Mouse (Mus musculus) CH12.LX (cell line): ENCODE measurements around the gene Tekt4. TPM values are rescaled to one million over a fixed set of nuclear protein-coding genes. Genes with fewer than 3 reads are reported as not detected.

Experiments used
- DNase-seq: peaks from one replicate; pipeline ENCODE4 v3.0.0-alpha.2; 2013; ENCODE audit errors: extremely low read depth
- H3K27ac ChIP-seq: 2 replicates; pipeline ENCODE4 v1.5.1; 2012; ENCODE audit warnings: low read depth, mild to moderate bottlenecking, control low read depth, moderate library complexity; ENCODE audit not compliant: insufficient read depth
- H3K27me3 ChIP-seq: replicated peaks from 2 replicates; pipeline ENCODE3; 2012; ENCODE audit warnings: inconsistent platforms
- H3K36me3 ChIP-seq, 2 experiments: replicated peaks in 1 of 2; 2 replicates each; pipeline versions ENCODE3 to v1.6.1; 2012; ENCODE audit warnings: inconsistent platforms in 1 of 2, low read length in 1 of 2, mild to moderate bottlenecking in 1 of 2, mixed read lengths in 1 of 2, moderate library complexity in 1 of 2; ENCODE audit not compliant: control insufficient read depth in 1 of 2, insufficient read depth in 1 of 2
- H3K4me1 ChIP-seq, 2 experiments: 2 replicates each; pipeline ENCODE4 v1.6.1; 2012; ENCODE audit warnings: inconsistent platforms in 1 of 2, moderate library complexity in 1 of 2; ENCODE audit not compliant: insufficient read depth in 2 of 2, control insufficient read depth in 1 of 2
- H3K4me2 ChIP-seq: 2 replicates; pipeline ENCODE4 v1.6.1; 2012; ENCODE audit warnings: low read depth, mild to moderate bottlenecking, control low read depth; ENCODE audit not compliant: poor library complexity, insufficient read depth, severe bottlenecking
- H3K4me3 ChIP-seq, 3 experiments: fragments of 150-350 bp in 1 of 3; sonication (generic) in 1 of 3; replicated peaks in 1 of 3; 2 replicates each; pipeline versions ENCODE3 to v1.5.1; 2011 to 2012; ENCODE audit warnings: low read depth in 2 of 3, low read length in 2 of 3, mild to moderate bottlenecking in 2 of 3, moderate library complexity in 2 of 3, control low read depth in 1 of 3, improper control_type of control experiment in 1 of 3, inconsistent platforms in 1 of 3, mixed read lengths in 1 of 3; ENCODE audit not compliant: poor library complexity in 1 of 3
- H3K79me2 ChIP-seq: replicated peaks from 2 replicates; pipeline ENCODE4 v1.6.1; 2012; ENCODE audit warnings: mild to moderate bottlenecking, moderate library complexity; ENCODE audit not compliant: control insufficient read depth, poor library complexity, insufficient read depth, severe bottlenecking; ENCODE audit errors: extremely low read depth
- H3K9ac ChIP-seq: 2 replicates; pipeline ENCODE4 v1.6.1; 2012; ENCODE audit warnings: low read depth, mild to moderate bottlenecking, control low read depth, moderate library complexity; ENCODE audit not compliant: insufficient read depth
- H3K9me3 ChIP-seq: replicated peaks from 2 replicates; pipeline ENCODE3; 2012; ENCODE audit warnings: low read length, inconsistent platforms, mixed read lengths
- CTCF ChIP-seq, 2 experiments: IDR thresholded peaks in 1 of 2; conservative IDR thresholded peaks in 1 of 2; 2 replicates each; pipeline ENCODE4 v1.5.1; 2011 to 2012; ENCODE audit warnings: low read depth in 2 of 2, low read length in 2 of 2, improper control_type of control experiment in 1 of 2, inconsistent platforms in 1 of 2, mild to moderate bottlenecking in 1 of 2, moderate library complexity in 1 of 2
- E2F4 ChIP-seq: IDR thresholded peaks from 2 replicates; pipeline ENCODE4 v1.6.1; 2011; ENCODE audit warnings: low read depth, low read length, improper control_type of control experiment; ENCODE audit not compliant: insufficient replicate concordance
- EP300 ChIP-seq: IDR thresholded peaks from 2 replicates; pipeline ENCODE4 v1.6.1; 2011; ENCODE audit warnings: low read length, improper control_type of control experiment
- ETS1 ChIP-seq: conservative IDR thresholded peaks from 2 replicates; pipeline ENCODE4 v1.6.1; 2012; ENCODE audit warnings: low read depth, mild to moderate bottlenecking, inconsistent platforms, low read length, improper control_type of control experiment, moderate library complexity
- GABPA ChIP-seq: IDR thresholded peaks from 2 replicates; pipeline ENCODE4 v1.6.1; 2012; ENCODE audit warnings: low read depth, low read length, improper control_type of control experiment, inconsistent platforms; ENCODE audit not compliant: insufficient replicate concordance
- IRF4 ChIP-seq: IDR thresholded peaks from 2 replicates; pipeline ENCODE4 v1.6.1; 2014; ENCODE audit warnings: low read depth, mild to moderate bottlenecking, inconsistent platforms, low read length, improper control_type of control experiment
- MAZ ChIP-seq: IDR thresholded peaks from 2 replicates; pipeline ENCODE4 v1.6.1; 2012; ENCODE audit warnings: low read depth, mild to moderate bottlenecking, inconsistent platforms, low read length, improper control_type of control experiment, moderate library complexity
- MYC ChIP-seq: IDR thresholded peaks from 2 replicates; pipeline ENCODE4 v1.6.1; 2011; ENCODE audit warnings: low read depth, mild to moderate bottlenecking, improper control_type of control experiment, low read length
- NRF1 ChIP-seq: IDR thresholded peaks from 2 replicates; pipeline ENCODE4 v1.6.1; 2014; ENCODE audit warnings: low read depth, mild to moderate bottlenecking, inconsistent platforms, low read length, improper control_type of control experiment, moderate library complexity
- RCOR1 ChIP-seq: conservative IDR thresholded peaks from 2 replicates; pipeline ENCODE4 v1.6.1; 2012; ENCODE audit warnings: low read depth, mild to moderate bottlenecking, inconsistent platforms, low read length, improper control_type of control experiment
- SMC3 ChIP-seq: IDR thresholded peaks from 2 replicates; pipeline ENCODE4 v1.6.1; 2011; ENCODE audit warnings: low read depth, low read length, improper control_type of control experiment
- UBTF ChIP-seq: IDR thresholded peaks from 2 replicates; pipeline ENCODE4 v1.6.1; 2012; ENCODE audit warnings: low read depth, mild to moderate bottlenecking, inconsistent platforms, low read length, improper control_type of control experiment, moderate library complexity
- USF2 ChIP-seq: conservative IDR thresholded peaks from 2 replicates; pipeline ENCODE4 v1.6.1; 2011; ENCODE audit warnings: low read depth, low read length, improper control_type of control experiment
- ZNF384 ChIP-seq: IDR thresholded peaks from 2 replicates; pipeline ENCODE4 v1.6.1; 2012; ENCODE audit warnings: low read depth, low read length, improper control_type of control experiment, inconsistent platforms
- dilution Hi-C: fragments of 300-500 bp; cut with MboI; formaldehyde crosslinking; loops from 2 replicates; pipeline ENCODE4 v1.14.3; 2020; ENCODE audit warnings: low sequenced_read_pairs; ENCODE audit not compliant: extremely low pct_unique_long_range_greater_than_20kb, extremely low pct_ligation_motif_present
- in situ Hi-C: fragments of 300-500 bp; cut with MboI; formaldehyde crosslinking; loops from 3 replicates; pipeline ENCODE4 v1.14.3; 2019; ENCODE audit warnings: low sequenced_read_pairs, low pct_ligation_motif_present, low pct_unique_long_range_greater_than_20kb, mixed read lengths
- polyA plus RNA-seq: library from polyadenylated mRNA; unstranded; fragments of >175 nt; gene quantifications from 2 replicates; pipeline ENCODE4 v1.2.1, GENCODE M21; 2012; ENCODE audit warnings: low read depth; ENCODE audit not compliant: insufficient read length
- total RNA-seq, 2 experiments: library from RNA; depleted of rRNA; stranded (reverse); fragments of 300-350 nt in 1 of 2; fragments of >200 nt in 1 of 2; gene quantifications; 2 replicates each; pipeline ENCODE4 v1.2.3; 2012 to 2014

The Tekt4 gene
- total and polyA plus RNA-seq, 3 experiments: not detected

DNA sequence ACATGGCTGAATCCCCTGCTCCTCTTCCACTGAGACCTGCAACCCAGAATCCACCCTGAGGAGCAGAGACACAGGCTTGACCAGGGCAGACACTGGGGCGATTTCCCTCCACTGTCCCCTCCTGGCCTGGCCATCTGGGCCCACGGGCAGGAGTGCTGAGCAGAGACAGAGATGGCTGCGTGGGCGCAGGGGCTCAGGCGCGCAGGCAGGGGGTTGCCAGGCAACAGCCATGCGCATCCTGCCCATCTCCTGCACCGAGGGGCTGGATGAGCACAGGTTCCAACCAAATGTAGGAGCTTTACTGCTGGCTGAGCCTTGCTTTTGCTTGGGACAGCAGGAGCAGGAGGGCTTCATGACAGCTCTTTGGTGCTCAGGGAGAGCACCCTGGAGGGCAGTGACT lies 2.1 kb downstream of the Tekt4 start:
- in situ Hi-C loops (no loop called here), dilution Hi-C loops (no loop called here)
- H3K4me1 ChIP-seq: no peaks in the 10 kb centered on the region

DNA sequence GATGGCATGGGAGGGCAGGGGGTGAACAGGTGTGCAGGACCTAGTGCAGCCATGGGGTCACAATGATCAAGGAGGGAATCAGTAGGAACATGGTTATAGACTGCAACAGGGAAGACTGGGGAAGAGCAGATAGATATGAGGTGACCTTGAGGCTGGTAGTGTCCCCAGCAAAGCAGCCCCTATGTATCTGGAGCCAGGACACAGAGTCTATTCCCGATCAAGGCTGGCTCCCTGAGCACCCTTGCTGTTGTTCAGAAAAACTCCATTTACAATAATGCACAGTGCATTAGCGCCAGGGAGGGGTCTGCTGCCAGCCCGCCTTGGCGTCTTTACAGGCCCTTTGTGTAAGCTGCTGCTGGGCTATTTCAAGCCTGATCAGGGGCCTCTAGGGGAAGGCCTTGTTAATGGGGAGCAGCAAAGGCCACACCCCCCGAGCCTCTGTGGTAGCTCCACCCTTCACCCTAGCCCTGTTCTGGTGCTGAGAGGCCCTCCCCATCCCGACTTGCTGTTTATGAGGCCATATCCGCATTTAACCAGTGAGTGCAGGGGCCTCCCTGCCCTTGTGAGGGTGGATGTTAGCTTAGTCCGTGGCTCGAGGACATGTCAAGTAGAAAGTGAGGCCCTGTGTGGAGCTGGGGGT lies 7.9 kb downstream of the Tekt4 start:
- Histone ChIP-seq H3K4me2 (no peak overlapping the region), H3K27me3 (peaks cover 87% of the 10 kb centered on the region), H3K9ac (no peak overlapping the region), H3K27ac (no peak overlapping the region), H3K4me3 (no peak overlapping the region), H3K79me2 (no peaks in the 10 kb centered on the region), H3K36me3 (no peaks in the 10 kb centered on the region), H3K4me1 (no peaks in the 10 kb centered on the region), H3K9me3 (peaks cover 3% of the 10 kb centered on the region)
- dilution Hi-C loops (no loop called here), in situ Hi-C loops (no loop called here)
- no peak for DNase-seq
- TF ChIP-seq MAZ (no peak), E2F4 (no peak), CTCF (conservative IDR thresholded peaks at IDR 0.05 in 1 of 2, IDR thresholded peaks at IDR 0.05 in 1 of 2; ENCODE audit: low read depth in 2 of 2, low read length in 2 of 2) (no peak), GABPA (no peak), ZNF384 (no peak), USF2 (no peak)

More for the DNA sequence above, 2.1 kb downstream of the Tekt4 start:
- Histone ChIP-seq H3K4me3 (no peak overlapping the region), H3K9ac (no peak overlapping the region), H3K9me3 (peaks cover 8% of the 10 kb centered on the region), H3K27me3 (peaks cover 85% of the 10 kb centered on the region), H3K4me2 (no peak overlapping the region), H3K36me3 (no peaks in the 10 kb centered on the region), H3K79me2 (no peaks in the 10 kb centered on the region), H3K27ac (no peak overlapping the region)
- no peak for DNase-seq
- TF ChIP-seq ETS1 (no peak), E2F4 (no peak), IRF4 (no peak), MYC (no peak), UBTF (no peak), NRF1 (no peak), RCOR1 (no peak), EP300 (no peak), SMC3 (no peak)
